Mouse (Mus musculus): Measurements from ENCODE around the gene Fkbp9. TPM values are rescaled to one million over a fixed set of nuclear protein-coding genes. Genes with fewer than 3 reads are reported as not detected.
A peak's percentile ranks its signal among the peaks of the same experiment; 100 is the strongest.

Gene Fkbp9
- total and polyA plus RNA-seq, 2 experiments from 2014 or later: 90.2 to 123 TPM

- Histone ChIP-seq H3K4me2 (ENCODE audit: low read depth, low read length) (peak overlapping the region; percentile 66), H3K4me1 (ENCODE audit: control insufficient read depth, insufficient read depth) (peaks cover 26% of the 10 kb centered on the region), H3K36me3 (replicated peaks; ENCODE audit: control insufficient read depth, insufficient read depth, low read length) (no peaks in the 10 kb centered on the region), H3K27ac (ENCODE audit: low read depth) (peak overlapping the region; percentile 81), H3K27me3 (ENCODE audit: control insufficient read depth, insufficient read depth, low read length) (no peaks in the 10 kb centered on the region), H3K9ac (replicated peaks; ENCODE audit: low read depth, low read length) (peak overlapping the region; percentile 76), H3K9me3 (replicated peaks; ENCODE audit: control insufficient read depth, low read length) (no peaks in the 10 kb centered on the region), H3K4me3 (ENCODE audit: low read depth, low read length) (peak overlapping the region; percentile 93)
- no peak for TF ChIP-seq EP300 (IDR thresholded peaks at IDR 0.05; ENCODE audit: low read depth)
- no peak for TF ChIP-seq CTCF (IDR thresholded peaks at IDR 0.05; ENCODE audit: low read depth)
- no peak for ATAC-seq (ENCODE audit: insufficient read depth, low read depth)
- DNase-seq (ENCODE audit: low spot score): no peak
- WGBS: under 1% methylated on average over 25 of the region's 25 CpGs
Observed at GRCm38 (mm10) chr6:56923331-56923725, 91.5 kb downstream of the Fkbp9 start.

- ATAC-seq (ENCODE audit: insufficient read depth, low read depth): peak; percentile 98
- WGBS: 3% methylated on average over 64 of the region's 64 CpGs
- H3K9ac ChIP-seq (replicated peaks; ENCODE audit: low read depth, low read length): peak within 1 kb of the TSS; percentile 76
Observed at GRCm38 (mm10) chr6:56923726-56924707, 92.2 kb downstream of the Fkbp9 start, which contains the start of the genes Nt5c3 and Vmn1r4. Gene Nt5c3, minus strand, starts transcription at chr6:56923932. Gene Vmn1r4, plus strand, starts transcription at chr6:56924015.

More at GRCm38 (mm10) chr6:56923726-56924707, 92.2 kb downstream of the Fkbp9 start, which contains the start of the genes Nt5c3 and Vmn1r4:
- TF ChIP-seq EP300 (IDR thresholded peaks at IDR 0.05; ENCODE audit: low read depth) (0 out of 2 replicates have a peak, but pooled peaks have one; percentile 30), CTCF (IDR thresholded peaks at IDR 0.05; ENCODE audit: low read depth) (no peak)
- Histone ChIP-seq H3K4me3 (ENCODE audit: low read depth, low read length) (peak within 1 kb of the TSS; percentile 93), H3K36me3 (replicated peaks; ENCODE audit: control insufficient read depth, insufficient read depth, low read length) (no peaks in the 10 kb centered on the region), H3K27ac (ENCODE audit: low read depth) (peak within 1 kb of the TSS; percentile 87), H3K4me1 (ENCODE audit: control insufficient read depth, insufficient read depth) (peaks cover 26% of the 10 kb centered on the region), H3K4me2 (ENCODE audit: low read depth, low read length) (peak within 1 kb of the TSS; percentile 66), H3K9me3 (replicated peaks; ENCODE audit: control insufficient read depth, low read length) (no peaks in the 10 kb centered on the region), H3K27me3 (ENCODE audit: control insufficient read depth, insufficient read depth, low read length) (no peaks in the 10 kb centered on the region)
- DNase-seq (ENCODE audit: low spot score): peak; percentile 97

Other genes starting within 250 kb of the Fkbp9 start
- gene Lsm5, start 127.3 kb upstream of the Fkbp9 start, total RNA-seq (2014; rRNA removed; ENCODE audit: low replicate concordance): 2.5 and 47.4 TPM in 2 replicates
- gene Lsm5, start 127.3 kb upstream of the Fkbp9 start, polyA plus RNA-seq (2015; fragmentation: Nextera tagmentation; extraction: Ambion mirVana): 62.9 and 64.7 TPM in 2 replicates
- 5.3 and 9.1 TPM in 2 replicates for gene Avl9, start 117.2 kb upstream of the Fkbp9 start, total RNA-seq (2014; rRNA removed; ENCODE audit: low replicate concordance)
- 3.7 and 4.0 TPM in 2 replicates for gene Avl9, start 117.2 kb upstream of the Fkbp9 start, polyA plus RNA-seq (2015; fragmentation: Nextera tagmentation; extraction: Ambion mirVana)
- gene Kbtbd2, start 34.2 kb upstream of the Fkbp9 start, total RNA-seq (2014; rRNA removed; ENCODE audit: low replicate concordance): 37.2 and 41.5 TPM in 2 replicates
- gene Kbtbd2, start 34.2 kb upstream of the Fkbp9 start, polyA plus RNA-seq (2015; fragmentation: Nextera tagmentation; extraction: Ambion mirVana): 17.0 and 17.6 TPM in 2 replicates
- gene Nt5c3, start 91.9 kb downstream of the Fkbp9 start, total RNA-seq (2014; rRNA removed; ENCODE audit: low replicate concordance): 65.3 and 74.0 TPM in 2 replicates
- gene Nt5c3, start 91.9 kb downstream of the Fkbp9 start, polyA plus RNA-seq (2015; fragmentation: Nextera tagmentation; extraction: Ambion mirVana): 95.9 and 108 TPM in 2 replicates
- gene Vmn1r4, start 92.0 kb downstream of the Fkbp9 start, total RNA-seq (2014; rRNA removed; ENCODE audit: low replicate concordance): not detected in 2 replicates
- gene Vmn1r4, start 92.0 kb downstream of the Fkbp9 start, polyA plus RNA-seq (2015; fragmentation: Nextera tagmentation; extraction: Ambion mirVana): 0.07 and 0.19 TPM in 2 replicates
- gene Vmn1r5, start 138.2 kb downstream of the Fkbp9 start, total RNA-seq (2014; rRNA removed; ENCODE audit: low replicate concordance): not detected in 2 replicates
- gene Vmn1r5, start 138.2 kb downstream of the Fkbp9 start, polyA plus RNA-seq (2015; fragmentation: Nextera tagmentation; extraction: Ambion mirVana): not detected in 2 replicates
- gene Vmn1r6, start 165.2 kb downstream of the Fkbp9 start, total RNA-seq (2014; rRNA removed; ENCODE audit: low replicate concordance): not detected in 2 replicates
- gene Vmn1r6, start 165.2 kb downstream of the Fkbp9 start, polyA plus RNA-seq (2015; fragmentation: Nextera tagmentation; extraction: Ambion mirVana): not detected in 2 replicates
- gene Vmn1r7, start 193.3 kb downstream of the Fkbp9 start, total RNA-seq (2014; rRNA removed; ENCODE audit: low replicate concordance): not detected in 2 replicates
- gene Vmn1r7, start 193.3 kb downstream of the Fkbp9 start, polyA plus RNA-seq (2015; fragmentation: Nextera tagmentation; extraction: Ambion mirVana): not detected in 2 replicates
- gene Vmn1r8, start 200.2 kb downstream of the Fkbp9 start, total RNA-seq (2014; rRNA removed; ENCODE audit: low replicate concordance): not detected in 2 replicates
- not detected in 2 replicates for gene Vmn1r8, start 200.2 kb downstream of the Fkbp9 start, polyA plus RNA-seq (2015; fragmentation: Nextera tagmentation; extraction: Ambion mirVana)
- not detected in 2 replicates for gene Vmn1r9, start 234.7 kb downstream of the Fkbp9 start, total RNA-seq (2014; rRNA removed; ENCODE audit: low replicate concordance)
- gene Vmn1r9, start 234.7 kb downstream of the Fkbp9 start, polyA plus RNA-seq (2015; fragmentation: Nextera tagmentation; extraction: Ambion mirVana): not detected in 2 replicates